In genomic region chr10:95323393-95324277, GRCm38 (mm10) we compare ENCODE assay signal across 8 mouse cellular contexts. TPM values are rescaled to one million over a fixed set of nuclear protein-coding genes. Genes with fewer than 3 reads are reported as not detected.
DNase-seq lines count a peak whose midpoint lies in the region; ATAC-seq and TF ChIP-seq lines count a peak whose summit lies in the region.

Cradd (minus strand) TSS chr10:95324133.

- no peaks in the 10 kb centered on the region for H3K27me3 ChIP-seq in forebrain, embryonic 10.5 days (ENCODE audit: poor library complexity, severe bottlenecking)
- no peaks in the 10 kb centered on the region for H3K27me3 ChIP-seq in heart, embryonic 15.5 days
- H3K27me3 ChIP-seq in liver, embryonic 14.5 days (ENCODE audit: control insufficient read depth, insufficient read depth, low read length): no peaks in the 10 kb centered on the region
- no peaks in the 10 kb centered on the region for H3K27me3 ChIP-seq in neural tube, embryonic 12.5 days (replicated peaks)

- H3K9ac ChIP-seq in heart, embryonic 15.5 days: peak within 1 kb of the TSS; percentile 76
- H3K9ac ChIP-seq in liver, embryonic 14.5 days (replicated peaks): peak within 1 kb of the TSS; percentile 82
- peak within 1 kb of the TSS; percentile 75 for H3K9ac ChIP-seq in neural tube, embryonic 12.5 days

- H3K4me1 ChIP-seq in forebrain, embryonic 10.5 days: peaks cover 18% of the 10 kb centered on the region
- peaks cover 15% of the 10 kb centered on the region for H3K4me1 ChIP-seq in heart, embryonic 15.5 days (replicated peaks)
- peaks cover 0 to 9% of the 10 kb centered on the region in 2 experiments; a peak in 2 of 4 replicates for H3K4me1 ChIP-seq in liver, embryonic 14.5 days (replicated peaks; ENCODE audit: control insufficient read depth in 2 of 2, insufficient read depth in 2 of 2, low read length in 1 of 2)
- peaks cover 13% of the 10 kb centered on the region for H3K4me1 ChIP-seq in neural tube, embryonic 12.5 days

- ATAC-seq in heart, embryonic 15.5 days (replicated peaks; ENCODE audit: insufficient number of reproducible peaks, insufficient read depth, low FRiP score, low read depth): peak; percentile 73
- peak; percentile 86 for ATAC-seq in liver, embryonic 14.5 days (ENCODE audit: insufficient read depth)
- peak; percentile 84 for ATAC-seq in neural tube, embryonic 12.5 days (ENCODE audit: low FRiP score, low read depth)

- WGBS in forebrain, embryonic 10.5 days: under 1% methylated on average over 51 of the region's 51 CpGs
- WGBS in heart, embryonic 15.5 days: under 1% methylated on average over 51 of the region's 51 CpGs
- WGBS in liver, embryonic 14.5 days (ENCODE audit: insufficient replicate concordance): under 1% methylated on average over 51 of the region's 51 CpGs
- under 1% methylated on average over 51 of the region's 51 CpGs for WGBS in neural tube, embryonic 12.5 days

- no peaks in the 10 kb centered on the region for H3K36me3 ChIP-seq in forebrain, embryonic 10.5 days (replicated peaks)
- H3K36me3 ChIP-seq in heart, embryonic 15.5 days: no peaks in the 10 kb centered on the region
- no peaks in the 10 kb centered on the region for H3K36me3 ChIP-seq in liver, embryonic 14.5 days (replicated peaks; ENCODE audit: control insufficient read depth, insufficient read depth, low read depth)
- H3K36me3 ChIP-seq in neural tube, embryonic 12.5 days: no peaks in the 10 kb centered on the region

- no peaks in the 10 kb centered on the region for H3K9me3 ChIP-seq in forebrain, embryonic 10.5 days
- no peaks in the 10 kb centered on the region for H3K9me3 ChIP-seq in heart, embryonic 15.5 days (replicated peaks)
- no peaks in the 10 kb centered on the region for H3K9me3 ChIP-seq in liver, embryonic 14.5 days (ENCODE audit: control insufficient read depth, low read length)
- H3K9me3 ChIP-seq in neural tube, embryonic 12.5 days: no peaks in the 10 kb centered on the region

- peak within 1 kb of the TSS; percentile 72 for H3K4me3 ChIP-seq in forebrain, embryonic 10.5 days
- peak within 1 kb of the TSS; percentile 73 for H3K4me3 ChIP-seq in heart, embryonic 15.5 days
- peak within 1 kb of the TSS; percentile 69 to 71 for H3K4me3 ChIP-seq in liver, embryonic 14.5 days (ENCODE audit: insufficient read depth in 1 of 2, low read depth in 2 of 2, low read length in 2 of 2)
- peak within 1 kb of the TSS; percentile 53 for H3K4me3 ChIP-seq in neural tube, embryonic 12.5 days

- TF ChIP-seq CTCF in liver, embryonic 14.5 days (IDR thresholded peaks at IDR 0.05; ENCODE audit: low read depth): no peak

- peak within 1 kb of the TSS; percentile 74 for H3K4me2 ChIP-seq in heart, embryonic 15.5 days
- H3K4me2 ChIP-seq in liver, embryonic 14.5 days (ENCODE audit: low read depth): peak within 1 kb of the TSS; percentile 76
- H3K4me2 ChIP-seq in neural tube, embryonic 12.5 days (replicated peaks): peak within 1 kb of the TSS; percentile 70

- DNase-seq in CD8-positive naive resting alpha-beta T cell, adult 2 months (ENCODE audit: low read depth in 2 of 2, low spot score in 2 of 2): peak; percentile 73 to 83
- peak; percentile 85 for DNase-seq in c-Kit-positive CD71-negative TER-119-negative erythroid progenitor cells, embryonic 14.5 days (ENCODE audit: low read depth)
- DNase-seq in forebrain, embryonic 10.5 days (ENCODE audit: extremely low spot score, low spot score): peak; percentile 81
- peak; percentile 90 to 91 for DNase-seq in kidney, postnatal 25 days
- peak; percentile 86 to 89 (median 88) for DNase-seq in liver, embryonic 14.5 days (ENCODE audit: low read depth in 3 of 3, low spot score in 3 of 3)
- peak; percentile 98 for DNase-seq in telencephalon, adult 2 months (ENCODE audit: low read depth, low spot score)

- H3K27ac ChIP-seq in forebrain, embryonic 10.5 days: peak within 1 kb of the TSS; percentile 96
- peak within 1 kb of the TSS; percentile 97 for H3K27ac ChIP-seq in heart, embryonic 15.5 days
- peak within 1 kb of the TSS; percentile 49 for H3K27ac ChIP-seq in liver, embryonic 14.5 days
- peak within 1 kb of the TSS; percentile 86 for H3K27ac ChIP-seq in neural tube, embryonic 12.5 days

- peak; percentile 27; the same call in 1 of the 2 replicates for TF ChIP-seq EP300 in liver, embryonic 14.5 days (IDR thresholded peaks at IDR 0.05; ENCODE audit: low read depth)

RNA-seq across cellular contexts. Expression of gene Cradd, which starts in this region (rescaled TPM):
- 11.6 and 13.2 TPM in 2 replicates for polyA plus RNA-seq in forebrain, embryonic 10.5 days (2016; fragmentation: Nextera tagmentation; extraction: Ambion mirVana)
- 7.6 and 9.0 TPM in 2 replicates for polyA plus RNA-seq in heart, embryonic 15.5 days (2015; fragmentation: Nextera tagmentation; extraction: Ambion mirVana)
- 2.3 and 3.6 TPM in 2 replicates for polyA plus RNA-seq in liver, embryonic 14.5 days (2012; rRNA removed)
- 3.2 and 5.4 TPM in 2 replicates for polyA plus RNA-seq in liver, embryonic 14.5 days (2014; fragmentation: Nextera tagmentation; extraction: Ambion mirVana)
- polyA plus RNA-seq in neural tube, embryonic 12.5 days (2016; fragmentation: Nextera tagmentation; extraction: Ambion mirVana): 12.4 and 14.4 TPM in 2 replicates

Comparison
In these comparisons a context has a peak if more than half of its experiments do, and no peak if none do; other contexts are left out.
1. Peak in every context shown above with its lines: DNase-seq, ATAC-seq, H3K4me3 ChIP-seq and H3K27ac ChIP-seq.